11 mouse cellular contexts compared by ENCODE assay signal in genomic region chr15:77214410-77215107, GRCm38 (mm10).
DNase-seq lines count a peak whose midpoint lies in the region; ATAC-seq and TF ChIP-seq lines count a peak whose summit lies in the region.
"Had no signal": no experiment of that assay in that cellular context is flagged by ENCODE, and none has a peak within 500 bp of the region (broad histone marks: within the 10 kb centered on the region; RNA-seq: fewer than 3 reads in every experiment).

No protein-coding gene starts in this region.

- no peak overlapping the region for H3K4me2 ChIP-seq in forebrain, embryonic 13.5 days
- no peak overlapping the region for H3K4me2 ChIP-seq in forebrain, embryonic 12.5 days
- no peak overlapping the region for H3K4me2 ChIP-seq in midbrain, embryonic 14.5 days (ENCODE audit: low read length)
- H3K4me2 ChIP-seq in midbrain, embryonic 16.5 days (ENCODE audit: low read length), result no peak overlapping the region
- H3K4me2 ChIP-seq in stomach, postnatal 0 days (replicated peaks; ENCODE audit: low read depth), result no peak overlapping the region

- no peak for TF ChIP-seq CTCF in stomach, postnatal 0 days (IDR thresholded peaks at IDR 0.05; ENCODE audit: low read depth)

- no peak overlapping the region for H3K27ac ChIP-seq in forebrain, embryonic 13.5 days
- no peak overlapping the region for H3K27ac ChIP-seq in forebrain, embryonic 12.5 days
- no peak overlapping the region for H3K27ac ChIP-seq in midbrain, embryonic 14.5 days (replicated peaks; ENCODE audit: low read depth, low read length)
- H3K27ac ChIP-seq in midbrain, embryonic 16.5 days (ENCODE audit: low read length), result no peak overlapping the region
- H3K27ac ChIP-seq in stomach, postnatal 0 days (replicated peaks), result peak overlapping the region; percentile 49
- H3K27ac ChIP-seq: liver, embryonic 14.5 days had no signal

- no peaks in the 10 kb centered on the region for H3K27me3 ChIP-seq in forebrain, embryonic 13.5 days
- H3K27me3 ChIP-seq in forebrain, embryonic 12.5 days, result no peaks in the 10 kb centered on the region
- H3K27me3 ChIP-seq in midbrain, embryonic 14.5 days (ENCODE audit: control insufficient read depth, insufficient read depth, low read length), result no peaks in the 10 kb centered on the region
- H3K27me3 ChIP-seq in midbrain, embryonic 16.5 days (ENCODE audit: control insufficient read depth, insufficient read depth, low read depth, low read length), result no peaks in the 10 kb centered on the region
- no peaks in the 10 kb centered on the region for H3K27me3 ChIP-seq in stomach, postnatal 0 days (ENCODE audit: control insufficient read depth, insufficient read depth, low read length)

- ATAC-seq in forebrain, embryonic 13.5 days, result 0 out of 2 replicates have a peak, but pooled peaks have one; percentile 36
- no peak for ATAC-seq in forebrain, embryonic 12.5 days (ENCODE audit: low FRiP score)
- no peak for ATAC-seq in midbrain, embryonic 14.5 days (ENCODE audit: low FRiP score, low TSS enrichment)
- no peak for ATAC-seq in midbrain, embryonic 16.5 days
- peak; percentile 73 for ATAC-seq in stomach, postnatal 0 days (ENCODE audit: low FRiP score, low TSS enrichment)

- TF ChIP-seq EP300 in stomach, postnatal 0 days (optimal IDR thresholded peaks at IDR 0.05), result no peak

- no peak overlapping the region for H3K4me3 ChIP-seq in forebrain, embryonic 13.5 days
- H3K4me3 ChIP-seq in forebrain, embryonic 12.5 days (replicated peaks), result no peak overlapping the region
- H3K4me3 ChIP-seq in midbrain, embryonic 14.5 days (replicated peaks; ENCODE audit: low read depth, low read length), result no peak overlapping the region
- H3K4me3 ChIP-seq in midbrain, embryonic 16.5 days (ENCODE audit: low read depth, low read length), result no peak overlapping the region
- no peak overlapping the region for H3K4me3 ChIP-seq in stomach, postnatal 0 days (ENCODE audit: low read depth, low read length)

- peak; percentile 31 for DNase-seq in midbrain, embryonic 14.5 days
- DNase-seq in heart, postnatal 25 days (ENCODE audit: low spot score), result peak; percentile 14
- DNase-seq in stomach, postnatal 0 days (ENCODE audit: low spot score), result no peak
- no peak for DNase-seq in adrenal gland, adult 18-20 months (ENCODE audit: low spot score in 2 of 2)
- DNase-seq in adrenal gland, adult 2 months, result no peak
- DNase-seq: B cell, adult 2 months; cerebellum, adult 11-12 months had no signal

- H3K4me1 ChIP-seq in forebrain, embryonic 13.5 days, result peaks cover 34% of the 10 kb centered on the region
- H3K4me1 ChIP-seq in forebrain, embryonic 12.5 days, result peaks cover 32% of the 10 kb centered on the region
- 0 out of 2 replicates have a peak, but pooled peaks cover 7% of the 10 kb centered on the region for H3K4me1 ChIP-seq in midbrain, embryonic 14.5 days (ENCODE audit: control insufficient read depth, insufficient read depth, low read length)
- peaks cover 10% of the 10 kb centered on the region for H3K4me1 ChIP-seq in midbrain, embryonic 16.5 days (ENCODE audit: control insufficient read depth, insufficient read depth, low read length)
- peaks cover 20% of the 10 kb centered on the region for H3K4me1 ChIP-seq in stomach, postnatal 0 days (replicated peaks; ENCODE audit: control insufficient read depth, insufficient read depth)

- H3K9me3 ChIP-seq in forebrain, embryonic 13.5 days (replicated peaks), result no peaks in the 10 kb centered on the region
- H3K9me3 ChIP-seq in forebrain, embryonic 12.5 days, result no peaks in the 10 kb centered on the region
- no peaks in the 10 kb centered on the region for H3K9me3 ChIP-seq in midbrain, embryonic 14.5 days (ENCODE audit: control insufficient read depth, low read length)
- no peaks in the 10 kb centered on the region for H3K9me3 ChIP-seq in midbrain, embryonic 16.5 days (replicated peaks; ENCODE audit: control insufficient read depth, low read length, poor library complexity, severe bottlenecking)
- no peaks in the 10 kb centered on the region for H3K9me3 ChIP-seq in stomach, postnatal 0 days (ENCODE audit: control insufficient read depth, low read length)

- no peak overlapping the region for H3K9ac ChIP-seq in forebrain, embryonic 13.5 days
- no peak overlapping the region for H3K9ac ChIP-seq in forebrain, embryonic 12.5 days
- H3K9ac ChIP-seq in midbrain, embryonic 14.5 days (replicated peaks; ENCODE audit: low read length), result no peak overlapping the region
- H3K9ac ChIP-seq in midbrain, embryonic 16.5 days (ENCODE audit: low read depth, low read length), result no peak overlapping the region
- no peak overlapping the region for H3K9ac ChIP-seq in stomach, postnatal 0 days (ENCODE audit: low read length)
- H3K9ac ChIP-seq: liver, embryonic 14.5 days had no signal

- no peaks in the 10 kb centered on the region for H3K36me3 ChIP-seq in forebrain, embryonic 13.5 days (ENCODE audit: poor library complexity, severe bottlenecking)
- H3K36me3 ChIP-seq in forebrain, embryonic 12.5 days (replicated peaks), result no peaks in the 10 kb centered on the region; the same call in 1 of the 2 replicates
- no peaks in the 10 kb centered on the region for H3K36me3 ChIP-seq in midbrain, embryonic 14.5 days (ENCODE audit: control insufficient read depth, insufficient read depth, low read length)
- H3K36me3 ChIP-seq in midbrain, embryonic 16.5 days (ENCODE audit: control insufficient read depth, insufficient read depth, low read length), result no peaks in the 10 kb centered on the region
- no peaks in the 10 kb centered on the region for H3K36me3 ChIP-seq in stomach, postnatal 0 days (ENCODE audit: control insufficient read depth, insufficient read depth, low read length)

- WGBS in forebrain, embryonic 13.5 days, result 35% methylated on average over 8 of the region's 8 CpGs
- WGBS in forebrain, embryonic 12.5 days, result 32% methylated on average over 8 of the region's 8 CpGs
- 37% methylated on average over 8 of the region's 8 CpGs for WGBS in midbrain, embryonic 14.5 days
- WGBS in midbrain, embryonic 16.5 days, result 33% methylated on average over 8 of the region's 8 CpGs
- 43% methylated on average over 8 of the region's 8 CpGs for WGBS in stomach, postnatal 0 days

- intact Hi-C loops in heart, postnatal 25 days (cut with DNase I), result loop anchor here (5.0 kb wide), 2 partner anchors 72 to 177 kb away; no protein-coding TSS in a partner anchor

Comparison
In these comparisons a context has a peak if more than half of its experiments do, and no peak if none do; other contexts are left out.
1. ATAC-seq: peak in forebrain, embryonic 13.5 days (single experiment) and stomach, postnatal 0 days (single experiment); none in forebrain, embryonic 12.5 days (single experiment), midbrain, embryonic 14.5 days (single experiment) and midbrain, embryonic 16.5 days (single experiment).
2. DNase-seq: peak in midbrain, embryonic 14.5 days (single experiment) and heart, postnatal 25 days (single experiment); none in stomach, postnatal 0 days (single experiment), adrenal gland, adult 18-20 months (0 of 2) and adrenal gland, adult 2 months (single experiment).